31 mouse cellular contexts compared by ENCODE assay signal in genomic region chr13:114726828-114727227, GRCm38 (mm10).
"Had no signal": no experiment of that assay in that cellular context is flagged by ENCODE, and none has a peak within 500 bp of the region (broad histone marks: within the 10 kb centered on the region; RNA-seq: fewer than 3 reads in every experiment).

No protein-coding gene starts in this region.

- H3K27ac ChIP-seq: limb, embryonic 10.5 days; limb, embryonic 12.5 days; limb, embryonic 13.5 days; limb, embryonic 15.5 days; liver, embryonic 12.5 days; liver, embryonic 13.5 days; liver, embryonic 14.5 days; liver, embryonic 15.5 days; lung, embryonic 15.5 days; macrophage; midbrain, embryonic 10.5 days; midbrain, embryonic 12.5 days; midbrain, embryonic 13.5 days; midbrain, embryonic 15.5 days; neural tube, embryonic 12.5 days; neural tube, embryonic 13.5 days had no signal

- ATAC-seq: liver, embryonic 12.5 days; liver, postnatal 0 days; lung, postnatal 0 days; midbrain, embryonic 13.5 days; midbrain, embryonic 15.5 days; midbrain, embryonic 16.5 days had no signal

- H3K27me3 ChIP-seq: limb, embryonic 12.5 days; limb, embryonic 13.5 days; limb, embryonic 15.5 days; liver, embryonic 12.5 days; liver, embryonic 13.5 days; liver, embryonic 15.5 days; lung, embryonic 15.5 days; megakaryocyte, embryonic 14.5 days; midbrain, embryonic 12.5 days; midbrain, embryonic 13.5 days; midbrain, embryonic 15.5 days; neural tube, embryonic 12.5 days; neural tube, embryonic 13.5 days had no signal

- DNase-seq: left cerebral cortex, postnatal 4 days; liver; liver, embryonic 13.5 days; liver, postnatal 0 days; lung, adult 18-20 months; lung, adult 2 months; lung, embryonic 14.5 days; lung, postnatal 10 days; lung, postnatal 14 days; lung, postnatal 36 days; lung, postnatal 4 days; midbrain, embryonic 14.5 days had no signal

- H3K4me3 ChIP-seq: limb, embryonic 10.5 days; limb, embryonic 12.5 days; limb, embryonic 13.5 days; limb, embryonic 15.5 days; liver, embryonic 12.5 days; liver, embryonic 13.5 days; liver, embryonic 15.5 days; lung, embryonic 15.5 days; megakaryocyte, embryonic 14.5 days; midbrain, embryonic 10.5 days; midbrain, embryonic 12.5 days; midbrain, embryonic 13.5 days; midbrain, embryonic 15.5 days; myocyte; neural tube, embryonic 12.5 days; neural tube, embryonic 13.5 days had no signal

- H3K4me1 ChIP-seq: limb, embryonic 10.5 days; limb, embryonic 12.5 days; limb, embryonic 13.5 days; limb, embryonic 15.5 days; liver, embryonic 12.5 days; liver, embryonic 13.5 days; liver, embryonic 15.5 days; lung, embryonic 15.5 days; megakaryocyte, embryonic 14.5 days; midbrain, embryonic 10.5 days; midbrain, embryonic 12.5 days; midbrain, embryonic 13.5 days; midbrain, embryonic 15.5 days; neural tube, embryonic 12.5 days; neural tube, embryonic 13.5 days had no signal
